Mouse (Mus musculus) WW6 (cell line): ENCODE data around the gene Gp1bb.

Experiments used
- DNase-seq: peaks from one replicate; pipeline ENCODE4 v3.0.0-alpha.2; 2013; ENCODE audit warnings: low read depth, low spot score

Gene Gp1bb

DNA sequence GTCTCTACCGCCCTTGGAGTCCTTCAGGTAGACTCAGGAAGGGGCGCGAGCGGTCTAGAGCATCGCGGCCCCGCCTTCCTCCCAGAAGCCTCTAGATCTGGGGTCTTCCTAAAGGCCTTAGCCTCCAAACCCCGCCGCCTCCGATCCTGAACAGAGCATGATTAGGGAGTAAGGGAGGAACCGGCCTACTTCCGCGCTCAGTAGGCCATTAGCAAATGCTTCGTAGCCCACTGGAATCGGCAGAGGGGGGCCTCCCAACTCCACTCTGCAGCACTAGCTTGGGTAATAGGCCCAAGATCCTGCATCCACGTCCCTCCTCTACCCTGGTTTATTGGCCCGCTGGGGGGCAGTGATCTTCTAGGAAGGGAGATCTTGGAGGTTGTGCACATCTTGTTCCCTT, at the start of gene Gp1bb:
Gene Gp1bb (minus strand): TSS at position 385 of the 400 bp plus-strand sequence.
- no peak for DNase-seq

DNA sequence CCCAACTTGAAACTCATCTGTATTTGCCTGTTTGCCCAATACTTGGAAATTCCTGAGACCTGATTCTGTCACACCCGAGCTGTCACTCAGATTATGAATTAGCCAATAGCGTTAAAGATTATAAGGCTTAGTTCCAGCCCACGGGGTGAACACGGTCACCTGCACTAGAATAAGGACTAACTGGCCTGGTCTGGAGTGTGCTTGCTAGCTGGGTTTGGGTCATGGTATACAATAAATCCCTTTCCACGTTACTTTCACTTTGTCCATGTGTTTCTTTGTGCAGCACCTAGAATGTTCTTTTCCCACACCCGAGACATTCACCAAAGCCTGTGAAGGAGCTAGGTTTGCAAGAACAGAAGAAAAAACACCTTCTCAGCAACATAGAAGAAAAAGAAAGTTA, 47.7 kb upstream of the Gp1bb start:
- no peak for DNase-seq

DNA sequence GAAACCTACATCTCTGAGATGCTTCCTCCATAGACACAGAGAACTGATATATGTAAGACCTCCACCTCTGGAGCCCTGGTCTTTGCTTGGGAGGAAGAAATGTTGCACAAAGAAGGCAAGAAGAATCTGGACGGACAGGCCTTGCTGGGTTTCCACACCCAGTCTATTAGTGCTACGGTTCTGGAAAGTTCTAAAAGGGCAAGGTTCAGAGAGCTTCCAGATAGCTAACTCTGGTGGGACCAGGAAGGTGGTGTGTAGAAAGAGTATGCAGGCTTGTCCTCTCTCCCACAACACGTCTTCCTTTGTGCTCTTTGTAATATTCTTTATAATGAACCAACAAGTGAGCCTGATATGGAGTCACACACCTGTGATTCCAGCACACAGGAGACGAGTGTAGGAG, 36.4 kb upstream of the Gp1bb start:
- DNase-seq, result no peak

DNA sequence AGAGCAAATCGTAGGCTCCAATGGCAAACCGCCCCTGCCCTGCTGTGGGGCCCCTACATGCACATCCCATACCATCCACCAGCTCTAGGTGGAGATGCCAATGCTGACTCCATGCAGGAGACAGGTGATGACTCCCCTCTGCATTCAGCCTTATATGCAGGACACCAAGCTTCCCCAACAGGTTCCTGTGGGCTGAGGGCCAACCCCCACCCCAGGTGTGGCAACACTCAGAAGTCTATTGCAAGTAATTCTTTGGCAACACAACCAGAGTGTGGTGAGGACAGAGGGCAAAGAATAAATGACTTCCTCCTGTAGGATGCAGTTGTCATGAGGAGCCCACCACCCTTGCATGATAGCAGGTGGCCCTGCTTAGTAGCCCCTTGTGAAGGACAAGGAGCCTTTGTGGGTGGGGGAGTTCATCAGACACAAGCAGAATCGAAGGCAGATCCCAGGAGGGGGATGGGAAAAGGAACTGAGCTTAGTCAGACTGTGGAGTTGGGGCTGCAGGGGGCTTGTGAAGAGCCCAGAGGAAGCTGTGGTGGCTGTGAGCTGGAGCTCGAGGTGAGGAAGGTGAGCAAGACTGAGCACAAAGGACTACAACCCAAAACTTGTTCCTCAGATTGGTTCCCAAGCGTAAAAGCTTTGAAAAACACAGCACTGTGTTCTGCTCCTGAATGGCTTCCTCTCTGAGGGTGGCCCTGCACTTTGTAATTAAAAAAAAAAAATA, 33.3 kb upstream of the Gp1bb start:
- DNase-seq, result no peak

DNA sequence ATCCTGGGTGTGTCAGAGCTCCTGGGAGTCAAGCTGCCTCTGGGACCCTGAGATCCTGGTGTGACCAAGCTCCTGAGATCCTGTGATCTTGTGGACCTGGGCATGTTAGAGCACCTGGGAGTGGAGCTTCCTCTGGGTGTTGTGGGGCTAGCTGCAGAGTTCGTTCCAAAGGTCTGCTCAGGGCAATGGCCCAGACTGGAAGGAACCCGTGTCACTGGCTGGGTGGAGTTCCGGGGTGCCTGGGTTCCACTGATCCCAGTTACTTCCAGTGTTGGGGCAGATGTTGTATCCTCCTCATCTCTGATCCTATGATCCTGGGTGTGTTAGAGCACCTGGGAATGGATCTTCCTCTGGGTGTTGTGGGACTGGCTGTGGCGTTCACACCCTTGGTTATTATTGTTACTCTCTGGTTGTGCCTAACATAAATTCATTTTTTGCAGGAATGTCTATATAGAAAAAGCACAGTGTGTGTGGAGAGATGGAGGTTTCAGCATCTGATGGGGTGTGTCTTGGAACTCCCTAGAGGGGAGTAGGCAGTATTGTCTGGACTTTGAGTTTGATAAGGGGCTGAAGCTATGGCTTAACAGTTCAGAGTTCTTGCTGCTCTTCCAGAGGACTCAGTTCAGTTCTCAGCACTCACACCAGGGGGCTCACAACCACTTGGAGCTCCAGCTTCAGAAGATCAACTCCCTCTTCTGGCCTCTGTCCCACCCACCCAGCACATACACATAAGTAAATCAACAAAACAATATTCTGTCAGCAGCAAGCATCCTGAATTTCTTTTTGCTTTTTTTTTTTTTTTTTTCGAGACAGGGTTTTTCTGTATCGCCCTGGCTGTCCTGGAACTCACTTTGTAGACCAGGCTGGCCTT, 31.3 kb upstream of the Gp1bb start:
- no peak for DNase-seq

DNA sequence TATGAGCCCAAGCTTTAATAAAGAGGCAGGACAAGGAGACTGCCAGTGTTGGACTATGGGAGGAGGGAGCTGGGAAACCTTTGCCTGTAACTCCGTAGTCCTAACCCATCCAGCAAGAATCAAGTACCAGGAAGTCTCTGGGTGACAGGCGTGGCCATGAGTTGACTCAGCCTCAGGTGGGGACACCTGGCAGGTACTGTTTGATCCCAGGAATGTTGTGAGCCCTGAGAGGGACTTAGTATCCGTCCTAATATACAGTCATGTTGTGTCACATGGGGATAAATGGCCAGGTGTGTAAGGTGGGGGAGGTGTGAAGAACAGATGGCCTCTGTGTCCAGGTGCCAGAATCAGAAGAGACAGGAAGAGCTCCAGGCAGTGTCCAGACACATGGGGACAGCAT, 26.9 kb upstream of the Gp1bb start:
- DNase-seq, result no peak

DNA sequence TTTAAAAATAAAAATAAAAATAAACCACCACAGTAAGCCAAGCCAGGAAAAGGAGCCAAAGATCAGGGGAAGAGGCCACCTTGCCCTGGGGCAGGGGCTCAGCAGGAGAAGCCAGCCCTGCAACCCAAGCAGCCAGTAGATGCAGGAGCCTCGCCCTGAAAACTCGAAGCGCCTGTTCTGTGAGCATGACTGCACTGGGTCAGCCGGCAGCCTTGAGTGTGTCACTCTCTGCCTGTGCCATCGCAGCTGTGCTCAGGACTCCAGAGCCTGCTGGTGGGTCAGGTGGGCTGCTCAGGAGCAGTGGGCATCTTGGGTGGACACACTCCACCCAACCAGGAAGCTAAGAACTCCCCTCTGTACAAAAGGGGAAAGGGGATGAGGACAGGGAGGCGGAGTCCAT, 23.1 kb upstream of the Gp1bb start:
- no peak for DNase-seq

DNA sequence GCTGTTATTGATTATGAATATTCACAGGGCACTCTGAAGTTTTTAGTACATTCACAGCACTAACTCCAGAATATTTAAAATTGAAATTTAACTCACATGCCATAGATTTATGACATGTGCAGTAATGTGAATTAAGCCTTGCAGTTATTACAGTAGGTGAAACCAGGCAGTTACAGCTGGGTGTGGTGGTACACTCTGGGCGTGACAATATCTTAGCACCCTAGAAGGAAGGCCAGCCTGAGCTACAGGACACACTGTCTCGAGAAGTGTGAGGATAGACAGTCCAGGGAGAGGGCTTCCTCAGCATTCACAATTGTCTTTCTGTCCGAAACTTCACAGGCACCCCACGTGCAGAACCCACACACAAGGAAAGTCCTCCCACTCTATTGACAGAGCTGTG, 22.3 kb upstream of the Gp1bb start:
- DNase-seq, result no peak

DNA sequence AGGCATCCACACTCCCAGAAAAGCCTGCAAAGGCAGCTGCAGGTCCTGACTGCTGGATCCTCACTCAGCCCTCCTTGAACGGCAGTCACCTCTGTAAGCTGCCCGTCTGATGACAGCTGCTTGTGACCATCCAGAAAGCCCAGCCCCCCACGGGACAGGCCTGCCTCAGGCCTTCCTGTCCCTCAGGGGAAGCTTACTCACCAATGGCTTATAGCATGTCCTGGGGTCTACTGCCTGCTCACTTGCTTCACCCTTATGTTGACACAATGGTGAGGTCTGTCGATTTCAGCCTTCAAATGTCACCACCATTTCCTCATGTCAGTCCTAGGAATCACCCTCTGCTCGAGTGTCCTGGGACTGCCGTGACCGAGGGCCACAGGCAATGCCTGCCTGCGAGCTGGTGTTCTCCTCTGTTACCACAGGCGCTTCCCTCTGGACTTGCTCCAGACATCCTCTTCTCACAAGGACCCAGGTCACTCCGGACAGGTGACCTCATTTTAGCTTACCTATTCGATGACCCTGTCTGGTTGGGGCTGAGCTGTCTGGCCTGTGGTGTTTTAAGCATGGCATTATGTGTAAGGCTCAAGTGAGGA, 21.3 kb upstream of the Gp1bb start:
- DNase-seq, result no peak

DNA sequence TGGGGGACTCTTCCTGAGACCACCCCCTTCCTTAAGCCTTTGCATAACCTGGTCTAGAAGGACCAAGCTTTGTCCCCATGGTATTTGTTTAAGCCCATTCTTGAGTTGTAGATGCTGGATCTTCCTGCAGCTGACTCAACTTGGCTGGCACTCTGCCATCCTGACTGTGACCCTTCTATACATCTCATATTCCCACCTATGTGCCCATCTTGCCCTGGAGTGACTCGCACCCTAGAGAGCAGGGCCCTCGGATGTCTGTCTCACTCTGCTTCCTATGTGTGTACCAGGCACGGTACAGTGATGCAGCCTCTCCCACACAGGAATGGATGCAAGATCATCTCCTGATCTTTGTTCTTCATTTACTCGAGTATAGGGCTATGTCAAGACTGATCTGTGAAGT, 20.7 kb upstream of the Gp1bb start:
- DNase-seq, result no peak

DNA sequence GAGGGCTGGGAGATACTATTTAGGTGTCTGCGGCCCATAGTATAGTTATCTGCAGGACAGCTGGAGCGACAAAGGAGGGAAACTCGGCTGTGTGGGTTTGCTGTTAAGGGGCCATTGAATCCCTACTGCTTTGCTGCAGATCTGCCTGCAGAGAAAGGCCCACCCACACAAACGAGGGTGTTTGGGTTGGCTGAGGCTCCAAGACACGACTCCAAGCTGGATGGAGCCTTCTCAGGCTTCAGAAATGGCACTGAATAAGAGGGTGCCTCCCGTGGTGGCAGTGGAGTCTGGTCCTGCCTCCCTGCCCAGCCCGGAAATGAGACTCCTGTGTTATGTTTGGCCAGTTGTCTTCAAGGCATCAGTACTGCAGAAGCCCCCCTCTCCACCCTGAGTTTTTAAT, 20.1 kb upstream of the Gp1bb start:
- no peak for DNase-seq

DNA sequence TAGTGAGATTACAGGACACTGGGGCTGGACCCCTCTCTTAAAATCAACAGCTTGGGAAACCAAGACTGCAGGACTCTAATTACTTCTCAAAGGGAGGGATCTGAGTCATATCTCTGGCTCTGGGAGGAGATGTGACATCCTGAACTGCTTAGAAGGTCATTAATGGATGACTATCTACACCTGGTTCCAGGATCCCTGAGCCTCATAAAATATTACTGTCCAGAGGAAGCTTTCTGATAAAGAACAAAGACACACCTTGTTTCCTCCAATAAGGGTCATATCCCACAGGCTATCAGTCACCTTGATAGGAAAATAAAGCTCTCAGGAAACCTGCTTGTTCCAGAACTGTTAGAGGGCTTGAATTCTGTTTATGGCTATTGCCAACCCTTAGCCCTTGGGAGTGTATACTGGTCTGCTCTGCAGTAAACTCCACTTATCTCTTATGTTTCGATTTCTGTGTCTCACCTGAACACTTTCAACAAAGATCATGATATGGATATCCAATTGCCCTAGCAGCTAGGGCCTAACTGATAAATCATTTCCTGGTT, 17.3 kb upstream of the Gp1bb start:
- DNase-seq, result no peak

DNA sequence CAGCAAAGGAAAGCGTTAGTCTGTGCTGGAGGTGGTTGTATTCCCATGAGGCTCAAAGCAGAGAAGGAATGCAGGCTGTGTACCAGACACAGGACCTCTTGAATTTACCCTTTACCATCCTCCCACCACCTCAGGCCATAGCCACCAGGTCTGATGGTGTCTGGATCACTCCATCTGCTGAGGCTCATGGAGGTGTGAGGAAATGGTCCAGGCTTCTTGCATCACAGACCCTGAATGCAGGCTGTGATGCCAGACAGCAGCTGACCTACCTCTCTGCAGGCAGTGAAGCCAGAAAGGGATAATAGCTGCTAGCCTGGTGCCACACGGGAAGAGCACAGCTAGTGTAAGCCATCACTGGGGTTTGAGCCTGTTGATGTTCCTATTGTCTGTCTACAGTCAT, 16.2 kb upstream of the Gp1bb start:
- no peak for DNase-seq

DNA sequence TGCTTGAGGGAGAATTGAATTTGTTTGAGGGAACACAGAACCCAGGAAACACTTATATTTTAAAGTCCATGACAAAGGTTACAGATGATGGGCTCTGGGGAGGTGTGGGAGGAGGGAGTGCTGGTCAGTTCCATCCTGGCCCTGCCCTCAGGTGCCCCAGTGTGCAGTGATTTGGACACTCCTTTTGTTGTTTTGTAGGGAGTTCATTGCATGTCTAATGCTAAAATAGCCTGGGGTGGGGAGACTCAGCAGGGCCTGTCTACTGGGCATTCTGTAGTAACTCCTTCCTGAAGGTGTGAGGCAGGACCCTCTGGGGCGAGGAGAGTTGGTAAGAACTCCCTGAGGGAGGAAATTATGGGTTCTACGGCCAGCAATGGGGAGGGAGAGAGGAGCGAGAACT, 14.6 kb upstream of the Gp1bb start:
- DNase-seq, result no peak

DNA sequence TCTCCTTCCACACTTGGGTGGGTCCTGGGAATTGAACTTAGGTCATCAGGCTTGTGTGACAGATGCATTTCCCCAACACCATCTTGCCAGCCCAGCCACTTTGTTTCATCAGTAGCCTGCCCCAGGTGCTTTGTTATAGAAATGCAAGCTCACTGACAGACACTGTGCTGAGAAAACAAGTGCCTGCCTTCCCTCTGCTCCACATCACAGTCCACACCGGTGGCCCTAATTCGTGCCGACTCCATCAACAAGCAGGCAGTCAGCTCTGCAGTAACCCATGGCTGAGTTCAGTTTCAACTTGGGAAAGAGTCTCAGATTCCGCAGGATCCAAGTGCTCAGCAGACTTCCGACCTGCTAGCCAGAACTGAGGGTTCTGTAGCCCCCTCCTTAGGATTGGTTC, 14.2 kb upstream of the Gp1bb start:
- no peak for DNase-seq

DNA sequence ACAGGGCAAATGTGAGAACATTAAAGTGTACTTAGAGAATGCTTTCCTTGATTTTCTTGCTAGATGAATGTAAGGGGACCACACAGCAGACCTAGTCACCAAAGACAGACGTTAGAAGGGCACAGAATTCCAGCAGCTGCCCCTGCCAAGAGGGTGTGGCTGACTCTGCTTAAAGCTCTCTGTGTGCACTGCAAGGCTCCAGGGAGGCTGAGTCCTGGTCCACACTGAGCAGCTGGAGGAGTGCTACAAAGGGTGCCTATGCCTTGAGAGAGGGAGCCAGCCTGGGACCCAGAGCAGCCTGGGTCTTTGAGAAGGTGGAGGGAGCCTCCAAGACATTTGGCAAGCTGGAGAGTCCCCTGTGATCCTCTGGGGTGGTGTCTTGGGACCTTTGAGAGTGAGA, 11.1 kb upstream of the Gp1bb start:
- no peak for DNase-seq

DNA sequence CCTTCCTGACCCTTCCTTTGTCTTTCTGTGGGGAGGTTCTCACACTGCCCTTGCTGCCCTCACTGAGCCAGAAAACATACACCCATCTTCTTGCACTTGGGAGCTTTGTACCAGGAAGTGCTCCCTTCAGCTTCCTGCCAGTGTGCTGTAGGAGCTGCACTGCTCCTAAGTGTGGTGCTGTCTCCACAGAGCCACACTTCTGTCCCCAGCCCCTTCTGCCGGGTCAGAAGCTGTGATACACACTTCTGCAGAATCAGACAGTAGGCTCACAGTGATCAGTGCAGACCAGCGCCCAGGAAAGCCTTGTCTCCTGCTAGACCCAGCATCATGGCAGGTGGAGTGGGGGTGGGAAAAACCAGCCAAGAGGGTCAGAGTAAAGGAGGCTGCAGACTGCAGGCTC, 10.6 kb upstream of the Gp1bb start:
- DNase-seq, result no peak

DNA sequence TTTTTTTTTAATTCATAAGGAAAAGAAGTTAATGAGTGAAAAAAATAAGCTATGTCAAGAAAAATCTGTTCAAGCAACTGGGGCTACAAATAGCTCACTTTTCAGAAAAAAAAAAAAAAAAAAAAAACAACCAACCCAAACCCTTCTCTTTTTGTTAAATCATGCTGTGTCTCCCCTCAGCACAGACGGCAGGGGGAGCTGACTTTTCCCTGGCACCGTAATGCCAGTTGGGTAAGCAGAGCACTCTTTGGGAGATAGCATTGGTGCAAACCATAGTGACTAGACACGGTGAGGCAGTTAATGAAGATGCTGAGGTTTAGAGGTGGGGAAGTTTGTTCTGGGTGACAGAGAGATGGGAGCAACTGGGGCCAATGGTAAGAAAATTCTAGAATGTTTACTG, 9.9 kb upstream of the Gp1bb start:
- no peak for DNase-seq

DNA sequence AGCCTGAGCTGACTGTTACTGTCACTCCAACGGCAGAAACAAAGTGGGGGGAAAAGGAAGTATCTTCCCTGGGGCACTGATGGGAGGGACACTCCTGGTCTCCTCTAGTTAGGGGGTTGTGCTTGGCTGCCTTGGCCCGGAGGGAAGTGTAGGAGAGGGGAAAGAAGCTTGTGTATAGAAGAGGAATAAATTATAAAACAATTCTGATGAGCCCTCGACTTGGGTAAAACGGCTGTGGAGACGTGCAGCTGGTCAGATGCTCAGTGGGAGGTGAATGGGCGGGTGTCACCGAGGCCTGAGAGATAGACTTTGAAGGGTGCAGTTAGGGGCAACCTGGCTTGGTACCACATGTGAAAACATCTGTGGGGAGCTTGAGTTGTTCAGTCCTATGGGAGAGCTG, 8.9 kb upstream of the Gp1bb start:
- no peak for DNase-seq

DNA sequence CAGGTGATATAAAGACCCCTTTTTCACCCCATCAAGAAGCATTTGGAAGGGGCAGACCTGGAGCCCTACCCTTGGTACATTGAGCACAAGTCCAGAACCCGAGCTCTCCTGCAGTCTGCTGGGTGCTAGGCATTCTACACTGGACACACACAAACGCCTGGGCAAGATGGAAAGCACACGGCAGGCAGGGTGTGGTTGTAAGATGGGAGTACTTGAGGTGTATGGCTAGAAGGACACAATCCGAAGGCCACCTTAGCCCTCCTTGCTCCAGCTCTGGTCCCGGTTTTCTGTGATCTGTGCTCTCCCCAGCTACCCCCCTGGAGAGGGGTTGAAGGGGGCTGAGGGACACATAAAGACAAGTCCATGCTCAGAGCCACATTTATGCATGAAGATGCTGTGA, 8.1 kb upstream of the Gp1bb start:
- DNase-seq, result no peak

DNA sequence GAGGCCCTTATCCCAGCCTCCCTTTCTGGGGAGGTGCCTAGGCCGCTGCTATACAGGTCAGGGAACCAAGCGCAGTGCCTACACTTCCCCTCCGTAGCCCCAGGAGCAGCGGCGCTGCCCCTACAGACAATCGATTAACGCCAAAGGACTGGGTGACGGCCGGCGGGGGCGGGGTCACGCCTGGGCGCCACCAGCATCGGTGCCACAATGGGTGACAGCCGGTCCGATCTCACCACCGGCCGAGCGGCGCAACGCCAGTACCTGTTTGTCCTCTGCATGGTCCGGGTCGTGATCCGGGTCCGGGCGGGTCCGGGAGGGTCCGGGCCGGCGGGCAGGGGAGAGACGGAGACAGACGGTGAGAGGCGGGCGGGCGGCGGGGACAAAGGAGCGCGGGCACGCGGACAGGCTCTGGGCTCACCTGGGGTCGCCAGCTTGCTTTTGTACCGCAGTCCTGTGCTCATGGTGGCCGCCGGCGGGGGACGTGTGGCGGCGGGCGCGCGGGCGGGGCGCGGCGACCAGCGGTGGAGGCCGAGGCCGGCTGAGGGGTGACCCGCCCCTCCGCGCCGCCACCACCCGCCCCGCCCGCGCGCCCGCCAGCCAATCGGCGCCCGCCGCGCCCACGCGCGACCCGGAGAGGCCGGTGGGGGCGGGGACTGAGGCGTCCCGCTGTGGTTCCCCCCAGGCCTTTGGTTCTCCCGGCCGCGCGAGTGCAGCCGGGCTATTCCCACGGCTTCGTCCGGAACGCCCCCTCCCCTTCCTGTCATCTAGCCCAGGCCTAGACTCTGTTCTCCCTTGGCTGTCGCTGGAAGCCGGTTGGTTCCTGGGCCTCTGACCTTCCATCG, 7.4 kb upstream of the Gp1bb start, which contains the start of gene Sept5:
Gene Sept5 (minus strand): TSS at position 565 of the 842 bp plus-strand sequence.
- no peak for DNase-seq

DNA sequence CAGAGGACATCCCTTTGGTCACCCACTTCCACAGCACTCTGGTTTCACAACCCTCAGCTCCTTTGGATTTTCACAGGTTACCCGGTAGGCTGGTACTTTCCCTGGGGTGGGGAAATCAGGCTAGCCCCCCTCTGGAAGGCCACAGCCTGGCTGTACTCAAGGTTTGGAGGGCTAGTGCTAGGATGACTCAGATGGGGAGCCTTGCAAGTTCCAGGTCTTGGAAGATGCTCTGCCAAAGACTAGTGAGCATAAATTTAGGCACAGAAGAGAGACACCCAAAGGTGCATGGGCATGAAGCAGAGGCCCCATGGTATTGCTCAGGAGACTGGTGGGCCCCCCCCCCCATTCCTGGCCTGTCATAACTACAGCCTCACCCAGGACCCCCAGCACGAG, 6.7 kb upstream of the Gp1bb start:
- no peak for DNase-seq
